Mouse (Mus musculus): Measurements from ENCODE around the gene Trim2. TPM values are rescaled to one million over a fixed set of nuclear protein-coding genes. Genes with fewer than 3 reads are reported as not detected.

Trim2 gene
- polyA plus RNA-seq, 1 experiment from 2014 or later: 38.2 TPM

- H3K36me3 ChIP-seq: no peaks in the 10 kb centered on the region
- H3K27me3 ChIP-seq: no peaks in the 10 kb centered on the region
- H3K9ac ChIP-seq: no peak overlapping the region
- no peak overlapping the region for H3K27ac ChIP-seq
- H3K4me1 ChIP-seq: peaks cover 16% of the 10 kb centered on the region
- H3K4me2 ChIP-seq (replicated peaks): no peak overlapping the region
- 59% methylated on average over 3 of the region's 3 CpGs for WGBS
- ATAC-seq (ENCODE audit: insufficient number of reproducible peaks, insufficient read depth, low FRiP score, low TSS enrichment): no peak
- no peaks in the 10 kb centered on the region for H3K9me3 ChIP-seq
- no peak overlapping the region for H3K4me3 ChIP-seq
Observed at GRCm38 (mm10) chr3:84123461-84123860, 183.2 kb downstream of the Trim2 start.

- 71% methylated on average over 7 of the region's 7 CpGs for WGBS
- no peaks in the 10 kb centered on the region for H3K36me3 ChIP-seq
- no peaks in the 10 kb centered on the region for H3K27me3 ChIP-seq
- no peaks in the 10 kb centered on the region for H3K9me3 ChIP-seq
- H3K4me2 ChIP-seq (replicated peaks): no peak overlapping the region
- no peak overlapping the region for H3K27ac ChIP-seq
- no peaks in the 10 kb centered on the region for H3K4me1 ChIP-seq
- H3K4me3 ChIP-seq: no peak overlapping the region
- H3K9ac ChIP-seq: no peak overlapping the region
- no peak for ATAC-seq (ENCODE audit: insufficient number of reproducible peaks, insufficient read depth, low FRiP score, low TSS enrichment)
Observed at GRCm38 (mm10) chr3:84118718-84119117, 188.0 kb downstream of the Trim2 start.

GRCm38 (mm10) chr3:84118178-84118577 lies 188.5 kb downstream of the Trim2 start:
- H3K4me3 ChIP-seq: no peak overlapping the region
- 77% methylated on average over 7 of the region's 7 CpGs for WGBS
- H3K4me2 ChIP-seq (replicated peaks): no peak overlapping the region
- no peaks in the 10 kb centered on the region for H3K4me1 ChIP-seq
- H3K27me3 ChIP-seq: no peaks in the 10 kb centered on the region
- H3K9ac ChIP-seq: no peak overlapping the region
- no peaks in the 10 kb centered on the region for H3K36me3 ChIP-seq
- ATAC-seq (ENCODE audit: insufficient number of reproducible peaks, insufficient read depth, low FRiP score, low TSS enrichment): no peak
- H3K9me3 ChIP-seq: no peaks in the 10 kb centered on the region
- no peak overlapping the region for H3K27ac ChIP-seq

Other genes with a start within 250 kb of the Trim2 start
- 14.4 and 15.7 TPM in 2 replicates for gene Mnd1, start 151.1 kb downstream of the Trim2 start, polyA plus RNA-seq (2016; fragmentation: Nextera tagmentation; extraction: Ambion mirVana)
- gene Gm6525, start 132.8 kb downstream of the Trim2 start, polyA plus RNA-seq (2016; fragmentation: Nextera tagmentation; extraction: Ambion mirVana): 0.97 and 1.00 TPM in 2 replicates
- 5.9 and 6.6 TPM in 2 replicates for gene Fhdc1, start 173.6 kb upstream of the Trim2 start, polyA plus RNA-seq (2016; fragmentation: Nextera tagmentation; extraction: Ambion mirVana)

Data from embryonic facial prominence, embryonic 12.5 days (tissue).